Mouse (Mus musculus): ENCODE results near the gene Ccdc91. TPM values are rescaled to one million over a fixed set of nuclear protein-coding genes. Genes with fewer than 3 reads are reported as not detected.

Ccdc91 gene
- total and polyA plus RNA-seq, 2 experiments = 19.8 to 30.8 TPM

- no peaks in the 10 kb centered on the region for H3K27me3 ChIP-seq (ENCODE audit: control insufficient read depth, insufficient read depth, low read length)
- 81% methylated on average over 4 of the region's 4 CpGs for WGBS
- H3K79me2 ChIP-seq (ENCODE audit: control insufficient read depth, insufficient read depth, low read length) = no peaks in the 10 kb centered on the region
- no peaks in the 10 kb centered on the region for H3K4me1 ChIP-seq (ENCODE audit: control insufficient read depth, insufficient read depth, low read length)
- H3K36me3 ChIP-seq (ENCODE audit: control insufficient read depth, insufficient read depth, low read length) = peaks cover 8% of the 10 kb centered on the region
- DNase-seq (ENCODE audit: extremely low read depth, low read depth, low spot score) = no peak
- no peak for TF ChIP-seq POLR2A (IDR thresholded peaks at IDR 0.05; ENCODE audit: extremely low read depth, insufficient read depth, low read length)
- no peak for TF ChIP-seq CTCF (IDR thresholded peaks at IDR 0.05; ENCODE audit: low read depth, low read length)
- H3K27ac ChIP-seq (replicated peaks; ENCODE audit: insufficient read depth, low read depth, low read length) = no peak overlapping the region
- H3K4me3 ChIP-seq (ENCODE audit: insufficient read depth, low read depth, low read length) = no peak overlapping the region
- no peak overlapping the region for H3K9ac ChIP-seq (ENCODE audit: low read depth, low read length)
Measured at GRCm38 (mm10) chr6:147573137-147573536, 97.5 kb downstream of the Ccdc91 start.

GRCm38 (mm10) chr6:147574454-147575182 is 99.0 kb downstream of the Ccdc91 start:
- Histone ChIP-seq H3K36me3 (ENCODE audit: control insufficient read depth, insufficient read depth, low read length) (peaks cover 6% of the 10 kb centered on the region), H3K27ac (replicated peaks; ENCODE audit: insufficient read depth, low read depth, low read length) (no peak overlapping the region), H3K4me1 (ENCODE audit: control insufficient read depth, insufficient read depth, low read length) (no peaks in the 10 kb centered on the region), H3K27me3 (ENCODE audit: control insufficient read depth, insufficient read depth, low read length) (no peaks in the 10 kb centered on the region), H3K79me2 (ENCODE audit: control insufficient read depth, insufficient read depth, low read length) (no peaks in the 10 kb centered on the region), H3K4me3 (ENCODE audit: insufficient read depth, low read depth, low read length) (no peak overlapping the region), H3K9ac (ENCODE audit: low read depth, low read length) (no peak overlapping the region)
- no peak for DNase-seq (ENCODE audit: extremely low read depth, low read depth, low spot score)
- 84% methylated on average over 5 of the region's 5 CpGs for WGBS
- TF ChIP-seq POLR2A (IDR thresholded peaks at IDR 0.05; ENCODE audit: extremely low read depth, insufficient read depth, low read length) (no peak), CTCF (IDR thresholded peaks at IDR 0.05; ENCODE audit: low read depth, low read length) (no peak)

DNA sequence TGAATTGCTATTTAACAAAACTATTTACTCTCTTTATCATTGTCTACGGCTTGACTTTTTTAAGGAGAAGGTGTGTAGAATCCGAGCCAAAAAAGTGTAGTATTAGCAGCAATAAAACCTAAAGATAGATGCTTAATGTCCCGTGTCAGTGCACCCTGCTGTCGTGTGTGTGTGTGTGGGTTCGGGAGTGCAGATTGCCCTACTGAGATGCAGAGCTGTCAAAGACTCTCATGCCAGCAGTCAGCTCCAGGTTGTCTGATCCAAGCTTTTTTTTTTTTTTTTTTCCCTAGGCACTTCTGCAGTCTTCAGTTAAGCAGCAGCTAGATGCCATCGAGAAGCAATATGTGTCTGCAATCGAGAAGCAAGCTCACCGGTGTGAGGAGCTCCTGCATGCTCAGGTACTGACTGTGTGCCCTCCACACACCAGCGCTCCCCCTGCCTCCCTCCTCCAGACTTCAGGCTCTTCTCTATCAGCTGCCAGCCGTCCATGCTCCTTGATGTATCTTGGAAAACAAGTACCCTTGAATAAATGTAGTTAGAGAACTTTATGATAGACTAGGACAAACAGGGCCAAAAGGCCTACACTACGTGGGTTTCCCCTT is 99.7 kb downstream of the Ccdc91 start:
- H3K4me3 ChIP-seq (ENCODE audit: insufficient read depth, low read depth, low read length) = no peak overlapping the region
- DNase-seq (ENCODE audit: extremely low read depth, low read depth, low spot score) = no peak
- WGBS = 83% methylated on average over 11 of the region's 11 CpGs

GRCm38 (mm10) chr6:147587675-147588074 is 112.0 kb downstream of the Ccdc91 start:
- Histone ChIP-seq H3K4me3 (ENCODE audit: insufficient read depth, low read depth, low read length) (no peak overlapping the region), H3K9ac (ENCODE audit: low read depth, low read length) (no peak overlapping the region), H3K36me3 (ENCODE audit: control insufficient read depth, insufficient read depth, low read length) (peaks cover 6% of the 10 kb centered on the region; the same call in 1 of the 2 replicates), H3K79me2 (ENCODE audit: control insufficient read depth, insufficient read depth, low read length) (no peaks in the 10 kb centered on the region), H3K27ac (replicated peaks; ENCODE audit: insufficient read depth, low read depth, low read length) (no peak overlapping the region), H3K27me3 (ENCODE audit: control insufficient read depth, insufficient read depth, low read length) (no peaks in the 10 kb centered on the region), H3K4me1 (ENCODE audit: control insufficient read depth, insufficient read depth, low read length) (no peaks in the 10 kb centered on the region)
- DNase-seq (ENCODE audit: extremely low read depth, low read depth, low spot score) = no peak
- TF ChIP-seq CTCF (IDR thresholded peaks at IDR 0.05; ENCODE audit: low read depth, low read length) (no peak), POLR2A (IDR thresholded peaks at IDR 0.05; ENCODE audit: extremely low read depth, insufficient read depth, low read length) (no peak)
- 92% methylated on average over 3 of the region's 3 CpGs for WGBS

More for the DNA sequence above, 99.7 kb downstream of the Ccdc91 start:
- Histone ChIP-seq H3K27ac (replicated peaks; ENCODE audit: insufficient read depth, low read depth, low read length) (no peak overlapping the region), H3K9ac (ENCODE audit: low read depth, low read length) (no peak overlapping the region), H3K36me3 (ENCODE audit: control insufficient read depth, insufficient read depth, low read length) (peaks cover 6% of the 10 kb centered on the region), H3K79me2 (ENCODE audit: control insufficient read depth, insufficient read depth, low read length) (no peaks in the 10 kb centered on the region), H3K4me1 (ENCODE audit: control insufficient read depth, insufficient read depth, low read length) (no peaks in the 10 kb centered on the region), H3K27me3 (ENCODE audit: control insufficient read depth, insufficient read depth, low read length) (no peaks in the 10 kb centered on the region)
- TF ChIP-seq CTCF (IDR thresholded peaks at IDR 0.05; ENCODE audit: low read depth, low read length) = no peak
- TF ChIP-seq POLR2A (IDR thresholded peaks at IDR 0.05; ENCODE audit: extremely low read depth, insufficient read depth, low read length) = no peak

GRCm38 (mm10) chr6:147606666-147607065 is 131.0 kb downstream of the Ccdc91 start:
- Histone ChIP-seq H3K4me3 (ENCODE audit: insufficient read depth, low read depth, low read length) (no peak overlapping the region), H3K36me3 (ENCODE audit: control insufficient read depth, insufficient read depth, low read length) (peaks cover 3% of the 10 kb centered on the region; the same call in 1 of the 2 replicates), H3K27ac (replicated peaks; ENCODE audit: insufficient read depth, low read depth, low read length) (no peak overlapping the region), H3K79me2 (ENCODE audit: control insufficient read depth, insufficient read depth, low read length) (no peaks in the 10 kb centered on the region), H3K9ac (ENCODE audit: low read depth, low read length) (no peak overlapping the region), H3K27me3 (ENCODE audit: control insufficient read depth, insufficient read depth, low read length) (no peaks in the 10 kb centered on the region), H3K4me1 (ENCODE audit: control insufficient read depth, insufficient read depth, low read length) (no peaks in the 10 kb centered on the region)
- no peak for DNase-seq (ENCODE audit: extremely low read depth, low read depth, low spot score)
- TF ChIP-seq POLR2A (IDR thresholded peaks at IDR 0.05; ENCODE audit: extremely low read depth, insufficient read depth, low read length) (no peak), CTCF (IDR thresholded peaks at IDR 0.05; ENCODE audit: low read depth, low read length) (no peak)
- WGBS = 80% methylated on average over 10 of the region's 10 CpGs

DNA sequence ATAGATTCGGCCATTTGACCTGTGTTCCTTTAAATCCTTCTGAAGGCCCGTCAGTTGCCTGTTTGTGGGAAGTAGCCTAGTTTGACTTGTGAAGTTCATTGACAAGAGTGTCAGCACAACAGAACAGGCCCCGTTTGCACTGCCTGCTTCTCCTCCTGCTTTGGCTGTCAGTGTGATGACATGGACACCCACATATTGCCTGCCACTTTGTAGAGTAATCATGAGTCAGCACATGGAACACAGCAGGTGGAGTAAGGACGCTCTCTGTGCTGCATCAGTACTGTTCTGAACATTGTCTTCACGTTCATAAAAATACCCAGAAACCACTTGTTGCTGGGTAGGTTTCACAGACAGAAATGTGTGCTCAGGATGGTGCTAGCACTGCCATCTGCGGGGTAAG is 132.0 kb downstream of the Ccdc91 start:
- 83% methylated on average over 6 of the region's 6 CpGs for WGBS
- no peak overlapping the region for H3K9ac ChIP-seq (ENCODE audit: low read depth, low read length)
- H3K4me3 ChIP-seq (ENCODE audit: insufficient read depth, low read depth, low read length) = no peak overlapping the region

More for the DNA sequence above, 132.0 kb downstream of the Ccdc91 start:
- TF ChIP-seq POLR2A (IDR thresholded peaks at IDR 0.05; ENCODE audit: extremely low read depth, insufficient read depth, low read length) (no peak), CTCF (IDR thresholded peaks at IDR 0.05; ENCODE audit: low read depth, low read length) (no peak)
- no peaks in the 10 kb centered on the region for H3K27me3 ChIP-seq (ENCODE audit: control insufficient read depth, insufficient read depth, low read length)
- no peaks in the 10 kb centered on the region for H3K79me2 ChIP-seq (ENCODE audit: control insufficient read depth, insufficient read depth, low read length)
- H3K36me3 ChIP-seq (ENCODE audit: control insufficient read depth, insufficient read depth, low read length) = peaks cover 7% of the 10 kb centered on the region; the same call in 1 of the 2 replicates
- H3K4me1 ChIP-seq (ENCODE audit: control insufficient read depth, insufficient read depth, low read length) = no peaks in the 10 kb centered on the region
- no peak overlapping the region for H3K27ac ChIP-seq (replicated peaks; ENCODE audit: insufficient read depth, low read depth, low read length)
- no peak for DNase-seq (ENCODE audit: extremely low read depth, low read depth, low spot score)

All from liver, adult 2 months (tissue).